Mouse (Mus musculus) kidney, adult 8-10 months (tissue): ENCODE measurements around the gene Nosip.

Source experiments
- DNase-seq, 2 experiments: peaks; one replicate each; pipeline ENCODE4 v3.0.0; 2022

Nosip gene

GRCm38 (mm10) chr7:45036702-45037101 is 25.5 kb upstream of the Nosip start:
- no peak for DNase-seq

DNA sequence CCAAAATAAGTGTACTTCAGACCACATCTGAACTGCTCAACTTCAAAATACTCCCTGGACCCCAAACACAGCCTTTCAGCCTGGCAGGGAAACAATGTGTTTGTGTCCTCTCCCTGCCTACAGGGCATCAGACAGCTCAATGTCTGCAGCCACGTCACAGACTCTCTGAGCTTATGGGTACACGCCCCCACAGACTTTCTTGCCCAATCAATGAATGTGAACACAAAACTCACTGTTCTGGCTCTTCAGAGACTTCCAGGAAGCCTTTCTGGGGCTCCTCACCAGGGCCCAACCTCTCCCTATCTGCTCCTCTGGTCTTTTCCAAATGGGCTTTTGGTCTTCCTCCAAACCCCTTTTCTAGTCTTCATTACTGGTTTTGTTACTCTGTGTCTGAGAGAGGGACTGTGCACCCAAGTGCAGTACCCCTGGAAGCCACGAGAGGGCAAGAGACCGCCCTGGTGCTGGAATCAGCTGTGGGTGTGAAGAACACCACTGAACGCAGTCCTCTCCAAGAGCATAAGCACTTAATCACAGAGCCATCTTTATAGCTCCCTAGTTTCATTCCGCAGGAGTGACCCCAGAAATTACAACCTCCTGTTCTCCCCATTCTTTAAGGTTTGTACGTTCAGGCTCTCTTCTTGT is 24.4 kb upstream of the Nosip start:
- peak in 1 of 2 experiments; percentile 69 for DNase-seq

DNA sequence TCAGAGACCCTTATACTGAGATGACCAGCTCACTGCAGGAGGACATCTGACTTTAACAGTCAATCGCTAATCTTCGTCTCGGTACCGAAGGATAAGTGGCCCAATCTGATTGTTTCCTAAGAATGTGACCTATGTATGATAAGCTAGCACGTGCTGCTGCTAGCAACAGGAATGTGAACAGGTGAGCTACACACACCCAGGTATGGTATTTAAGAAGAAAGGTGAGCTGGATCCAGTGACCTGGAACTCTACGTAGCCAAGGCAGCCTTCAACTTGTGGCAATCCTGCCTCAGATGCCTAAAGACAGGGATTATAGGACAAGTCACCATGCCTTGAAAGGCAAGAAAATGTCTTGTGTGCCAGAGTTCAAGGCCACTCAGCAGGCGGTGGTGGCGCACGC is 23.8 kb upstream of the Nosip start:
- no peak for DNase-seq

DNA sequence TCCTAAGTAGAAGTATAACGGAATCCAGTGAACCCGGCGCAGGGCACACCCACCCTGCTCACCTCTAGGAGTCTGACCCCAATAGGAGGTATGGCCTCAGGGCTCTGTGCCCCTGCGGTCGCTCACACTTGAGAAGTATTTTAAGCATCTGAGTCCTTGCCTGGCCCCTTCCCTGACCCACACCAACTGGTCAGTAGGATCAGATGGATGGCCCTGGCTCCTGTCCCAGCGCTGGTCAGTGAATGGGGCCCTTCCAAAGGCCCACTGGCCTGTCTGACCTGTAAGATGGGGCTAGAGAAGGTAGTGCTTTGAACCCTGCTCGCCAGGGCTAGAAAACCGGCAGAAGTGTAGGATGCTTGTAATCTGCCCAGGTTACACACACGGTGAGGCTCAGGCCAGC is 21.4 kb upstream of the Nosip start:
- DNase-seq = no peak

DNA sequence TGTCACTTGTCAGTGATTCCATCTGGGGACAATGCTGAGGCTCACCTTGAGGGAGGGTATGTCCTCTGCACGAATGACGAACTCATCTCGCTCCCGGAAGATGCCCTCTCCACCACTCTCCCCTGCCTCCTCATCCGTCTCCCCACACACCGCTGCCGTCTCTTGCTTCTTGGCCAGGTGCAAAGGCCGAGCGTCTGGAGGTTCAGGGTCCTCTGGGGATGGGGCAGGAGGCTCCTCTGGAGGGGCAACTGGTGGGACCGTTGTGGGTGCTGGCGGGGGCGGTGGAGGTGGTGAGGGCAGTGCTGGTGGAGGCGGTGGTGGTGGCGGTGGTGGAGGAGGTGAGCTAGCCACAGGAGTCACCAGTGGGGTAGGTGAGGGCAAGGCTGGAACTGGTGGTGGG is 18.9 kb upstream of the Nosip start:
- DNase-seq = no peak

DNA sequence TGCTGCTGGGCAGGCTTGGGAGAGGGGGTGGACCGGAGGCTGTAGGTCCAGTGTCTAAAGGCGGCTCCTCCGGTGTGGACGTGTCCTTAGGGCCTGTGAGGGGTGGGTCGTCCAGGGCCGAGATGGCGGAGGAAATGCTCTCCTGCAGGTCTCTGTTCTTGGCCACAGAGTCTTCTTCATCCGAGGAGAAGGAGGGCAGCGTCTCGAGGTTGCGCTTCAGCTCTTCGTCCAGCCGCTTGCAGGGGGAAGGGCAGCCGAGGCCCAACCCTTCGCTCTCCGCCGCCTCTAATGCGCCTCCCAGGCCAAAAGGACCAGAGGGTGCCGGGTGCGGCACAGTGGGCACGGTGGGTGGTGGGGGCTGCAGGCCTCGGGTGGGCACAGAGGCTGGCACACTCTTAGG is 16.5 kb upstream of the Nosip start:
- no peak for DNase-seq

- DNase-seq = no peak
Measured at GRCm38 (mm10) chr7:45046853-45047350, 15.3 kb upstream of the Nosip start.

- DNase-seq = no peak
Measured at GRCm38 (mm10) chr7:45047491-45047890, 14.7 kb upstream of the Nosip start.

DNA sequence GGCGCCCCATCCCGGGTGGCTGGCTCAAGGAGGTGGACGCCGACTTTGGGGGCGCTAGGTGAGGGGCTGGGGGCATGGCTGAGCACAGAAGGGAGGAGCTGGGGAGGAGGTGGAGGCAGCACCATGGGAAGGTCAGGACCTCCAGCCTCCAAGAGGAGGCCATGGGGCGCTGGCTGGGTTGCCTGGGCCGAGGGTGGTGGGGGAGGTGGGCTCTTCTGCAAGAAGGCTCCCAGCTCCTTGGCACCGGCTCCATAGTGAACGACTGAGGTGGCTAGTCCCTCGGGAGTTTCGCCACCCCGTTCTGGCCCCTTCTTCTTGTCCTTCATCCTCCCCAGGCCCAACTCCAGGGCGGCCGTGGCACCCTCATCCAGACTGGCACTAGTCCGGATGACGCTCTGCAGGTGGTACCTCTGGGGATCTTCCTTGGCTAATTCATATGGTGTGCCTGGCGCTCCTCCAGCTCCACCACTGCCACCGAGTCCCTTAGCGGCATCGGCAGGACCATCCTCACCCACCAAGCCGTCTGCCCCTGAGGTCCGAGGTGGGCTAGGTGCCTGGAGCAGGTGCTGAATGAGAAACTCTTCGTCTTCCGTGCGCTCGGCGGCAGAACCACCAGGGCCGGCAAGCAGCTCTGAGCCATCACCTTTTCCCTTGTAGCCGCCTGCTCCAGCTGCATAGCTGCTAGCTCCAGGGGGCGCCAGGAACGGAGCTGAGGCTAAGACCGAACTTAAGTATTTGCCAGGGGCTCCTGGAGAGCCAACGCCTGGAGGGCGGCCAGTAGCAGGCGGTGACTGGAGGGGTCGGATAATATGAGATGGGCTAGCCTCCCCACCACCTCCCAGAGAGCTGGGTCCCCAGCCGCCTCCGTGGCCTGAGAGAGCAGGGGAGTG is 14.0 kb upstream of the Nosip start:
- no peak for DNase-seq

GRCm38 (mm10) chr7:45048923-45049657 is 13.1 kb upstream of the Nosip start:
- no peak for DNase-seq

GRCm38 (mm10) chr7:45050945-45051600 is 11.2 kb upstream of the Nosip start:
- DNase-seq = peak; percentile 62 to 69

- DNase-seq = no peak
Measured at GRCm38 (mm10) chr7:45051601-45051974, 10.6 kb upstream of the Nosip start.

- DNase-seq = peak; percentile 30 to 35
Measured at GRCm38 (mm10) chr7:45052181-45052861, 9.9 kb upstream of the Nosip start.

DNA sequence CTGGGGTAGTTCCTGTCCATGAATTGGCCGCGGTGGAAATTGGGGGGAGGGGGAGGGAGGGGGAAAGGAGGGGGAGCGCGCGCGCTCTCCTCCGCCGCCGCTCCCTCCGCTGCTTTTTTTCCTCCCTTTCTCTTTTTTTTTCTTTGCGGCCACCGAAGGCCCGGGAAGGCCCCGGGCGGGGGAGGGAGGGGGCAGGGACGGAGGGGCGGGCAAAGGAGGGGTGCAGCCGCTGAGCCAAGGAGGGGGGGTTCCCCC is 9.4 kb upstream of the Nosip start, which contains the start of gene Prr12:
Gene Prr12 (minus strand): TSS at position 20 of the 255 bp plus-strand sequence.
- DNase-seq = no peak

DNA sequence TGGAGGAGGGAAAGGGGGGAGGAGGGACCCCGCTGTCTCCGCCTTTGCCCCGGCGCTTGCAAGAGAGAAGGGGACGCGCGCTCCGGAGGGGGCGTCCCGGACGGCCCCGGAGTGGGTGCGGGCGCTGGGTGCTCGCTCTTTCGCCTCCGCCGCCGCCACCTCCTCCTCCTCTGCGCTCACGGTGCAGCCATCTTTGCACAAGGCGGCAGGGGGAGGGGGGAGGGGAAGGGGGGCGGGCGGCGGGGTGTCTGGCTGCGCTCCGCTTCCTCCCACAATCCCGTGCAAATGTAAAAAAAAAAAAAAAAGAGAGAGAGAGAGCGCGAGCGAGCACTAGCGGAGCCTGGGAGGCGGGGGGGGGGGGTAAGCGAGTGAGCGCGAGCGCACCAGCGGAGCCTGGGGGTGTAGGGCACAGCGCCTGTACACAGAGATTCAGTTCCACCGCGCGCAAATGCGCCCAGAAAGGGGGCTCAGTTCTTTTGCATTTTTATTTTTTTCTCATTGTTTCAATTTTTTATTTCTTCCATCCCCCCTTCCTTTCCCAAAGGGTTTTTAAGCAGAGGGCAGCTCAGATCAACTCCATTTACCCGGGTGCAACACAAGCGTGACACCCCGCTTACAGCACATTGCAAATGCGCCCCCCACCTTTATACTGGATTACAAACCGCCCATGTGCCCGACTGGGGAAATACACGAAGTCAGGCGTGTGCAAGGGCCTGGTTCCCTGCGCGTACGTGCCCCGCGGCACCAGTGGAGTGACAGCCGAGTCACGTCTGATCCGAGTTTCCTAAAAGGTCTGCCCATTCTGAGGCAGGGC is 8.9 kb upstream of the Nosip start:
- peak; percentile 61 to 66 for DNase-seq

DNA sequence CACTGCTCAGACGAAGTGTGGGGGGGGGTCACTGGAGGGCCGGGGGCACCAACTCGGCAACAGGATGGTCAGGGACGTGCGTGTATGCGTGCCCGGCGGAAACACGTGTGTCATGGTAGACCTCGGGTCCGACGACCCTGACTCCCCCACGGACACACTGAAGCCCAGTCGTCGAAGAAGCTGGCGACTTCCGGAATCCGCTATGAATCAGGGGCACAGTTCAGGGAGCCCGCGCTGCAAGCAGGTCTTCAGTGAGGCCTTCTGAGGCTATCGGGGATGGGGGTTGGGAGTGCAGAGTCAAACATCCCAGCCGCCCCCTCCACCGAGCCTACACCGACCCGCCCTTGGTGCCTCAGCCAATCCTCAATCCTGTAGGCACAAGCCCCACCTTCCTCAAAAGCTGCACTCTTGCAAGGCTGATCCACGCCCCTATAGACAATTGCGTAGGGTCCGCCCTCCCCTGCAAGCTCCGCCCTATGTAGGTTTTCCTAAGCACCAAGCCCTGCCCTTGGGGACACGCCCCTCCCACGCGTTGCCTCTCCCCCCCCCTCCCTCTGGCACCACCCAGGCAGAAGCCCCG is 8.2 kb upstream of the Nosip start:
- peak; percentile 98 to 99 for DNase-seq

GRCm38 (mm10) chr7:45056329-45056971 is 5.8 kb upstream of the Nosip start:
- DNase-seq = no peak

DNA sequence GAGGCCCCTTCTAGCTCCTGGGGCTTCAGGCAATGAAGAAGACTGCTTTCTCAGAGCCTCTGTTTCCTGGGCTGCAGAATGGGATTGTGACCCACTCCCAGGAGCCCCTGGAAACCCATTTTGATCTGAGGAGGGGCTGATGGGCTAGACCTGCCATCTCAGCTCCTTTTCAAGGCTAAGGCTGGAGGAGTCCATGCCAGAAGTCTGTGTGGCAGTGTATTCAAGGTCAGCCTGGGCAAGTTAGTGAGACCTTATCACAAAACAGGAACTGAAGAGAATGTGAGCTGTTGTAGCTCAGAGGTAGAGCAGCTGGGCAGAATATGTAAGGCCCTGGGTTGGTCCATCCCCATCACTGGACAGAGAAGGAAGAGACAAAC is 5.3 kb upstream of the Nosip start:
- no peak for DNase-seq

- no peak for DNase-seq
Measured at GRCm38 (mm10) chr7:45058607-45059571, 3.3 kb upstream of the Nosip start.
